Mouse (Mus musculus) bone marrow macrophage, adult 2 months (primary cell): ENCODE measurements around the gene Tcf12.

Source experiments
- CTCF ChIP-seq: IDR thresholded peaks from 2 replicates; pipeline ENCODE4 v1.5.1; 2012; ENCODE audit warnings: low read depth, mild to moderate bottlenecking, low read length, moderate library complexity
- POLR2A ChIP-seq: IDR thresholded peaks from 2 replicates; pipeline ENCODE4 v1.6.1; 2012; ENCODE audit warnings: mild to moderate bottlenecking, low read depth, low read length, borderline replicate concordance

DNA sequence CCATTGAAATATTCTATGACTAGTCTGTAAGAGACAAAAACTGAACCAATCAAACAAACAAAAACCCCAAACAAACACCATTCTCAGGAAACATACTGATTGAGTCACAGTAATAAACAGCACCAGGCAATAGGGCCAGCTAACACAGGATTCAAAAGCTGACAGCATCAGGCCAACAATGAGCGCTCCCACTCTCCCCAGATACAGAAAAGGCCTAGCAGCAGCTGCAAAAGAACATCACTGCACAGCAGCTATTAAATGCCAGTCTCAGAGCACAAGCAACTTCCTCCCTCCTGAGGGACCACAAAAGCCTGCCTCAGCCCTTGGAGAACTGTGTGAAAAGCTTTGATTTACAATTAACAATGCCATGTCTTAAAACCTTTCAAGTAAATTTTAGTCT lies 214.3 kb downstream of the Tcf12 start:
- no peak for TF ChIP-seq CTCF
- no peak for TF ChIP-seq POLR2A
